Mouse (Mus musculus): Measurements from ENCODE around the gene Trim58.

The Trim58 gene

DNA sequence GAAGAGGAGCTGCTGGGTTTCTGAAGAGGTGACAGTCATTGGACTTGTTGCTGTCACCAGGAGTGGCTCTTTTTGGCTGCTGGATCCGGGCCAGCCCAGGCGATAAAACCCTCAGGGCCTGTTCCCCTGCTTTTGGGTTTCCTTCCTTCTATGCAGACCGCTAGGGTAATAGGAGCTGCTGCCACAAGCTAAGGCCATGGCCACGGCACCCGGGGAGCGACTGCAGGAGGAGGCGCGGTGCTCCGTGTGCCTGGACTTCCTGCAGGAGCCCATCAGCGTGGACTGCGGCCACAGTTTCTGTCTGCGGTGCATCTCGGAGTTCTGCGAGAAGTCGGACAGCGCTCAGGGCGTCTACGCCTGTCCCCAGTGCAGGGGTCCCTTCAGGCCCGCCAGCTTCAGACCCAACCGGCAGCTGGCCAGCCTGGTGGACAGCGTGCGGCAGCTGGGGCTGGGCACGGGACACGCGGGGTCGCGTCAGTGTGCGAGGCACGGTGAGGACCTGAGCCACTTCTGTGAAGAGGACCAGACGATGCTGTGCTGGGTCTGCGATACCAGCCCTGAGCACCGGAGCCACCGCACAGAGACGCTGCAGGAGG, at the start of gene Trim58:
Gene Trim58 (plus strand): TSS at position 194 of the 596 bp plus-strand sequence.
- no peak for DNase-seq (ENCODE audit: extremely low read depth, low read depth, low spot score)

DNA sequence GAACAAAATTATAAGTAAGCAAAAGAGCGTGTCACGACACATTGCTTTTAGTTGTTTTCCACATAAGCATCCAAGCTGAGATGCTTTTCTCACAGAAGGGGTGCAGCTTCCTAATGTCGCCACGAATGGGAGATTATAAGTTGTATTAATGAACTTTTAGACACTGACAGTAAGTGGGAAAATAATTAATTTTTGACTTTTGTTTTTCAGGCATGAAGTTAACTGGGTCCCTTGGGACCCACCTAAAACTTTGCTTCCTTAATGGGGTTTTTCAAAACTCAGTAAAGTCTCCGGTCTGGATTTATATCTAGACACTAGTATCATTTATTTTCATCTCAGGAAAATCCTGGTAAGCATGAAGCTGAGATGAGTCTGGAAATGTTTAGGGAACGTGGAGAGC, 45.5 kb upstream of the Trim58 start, which contains the start of gene Olfr324:
Gene Olfr324 (plus strand): TSS at position 301 of the 400 bp plus-strand sequence.
- DNase-seq (ENCODE audit: extremely low read depth, low read depth, low spot score) = no peak

- DNase-seq (ENCODE audit: extremely low read depth, low read depth, low spot score) = no peak
Observed at GRCm38 (mm10) chr11:58597837-58598236, 42.4 kb upstream of the Trim58 start.

GRCm38 (mm10) chr11:58602062-58602461, 38.2 kb upstream of the Trim58 start:
- no peak for DNase-seq (ENCODE audit: extremely low read depth, low read depth, low spot score)

DNA sequence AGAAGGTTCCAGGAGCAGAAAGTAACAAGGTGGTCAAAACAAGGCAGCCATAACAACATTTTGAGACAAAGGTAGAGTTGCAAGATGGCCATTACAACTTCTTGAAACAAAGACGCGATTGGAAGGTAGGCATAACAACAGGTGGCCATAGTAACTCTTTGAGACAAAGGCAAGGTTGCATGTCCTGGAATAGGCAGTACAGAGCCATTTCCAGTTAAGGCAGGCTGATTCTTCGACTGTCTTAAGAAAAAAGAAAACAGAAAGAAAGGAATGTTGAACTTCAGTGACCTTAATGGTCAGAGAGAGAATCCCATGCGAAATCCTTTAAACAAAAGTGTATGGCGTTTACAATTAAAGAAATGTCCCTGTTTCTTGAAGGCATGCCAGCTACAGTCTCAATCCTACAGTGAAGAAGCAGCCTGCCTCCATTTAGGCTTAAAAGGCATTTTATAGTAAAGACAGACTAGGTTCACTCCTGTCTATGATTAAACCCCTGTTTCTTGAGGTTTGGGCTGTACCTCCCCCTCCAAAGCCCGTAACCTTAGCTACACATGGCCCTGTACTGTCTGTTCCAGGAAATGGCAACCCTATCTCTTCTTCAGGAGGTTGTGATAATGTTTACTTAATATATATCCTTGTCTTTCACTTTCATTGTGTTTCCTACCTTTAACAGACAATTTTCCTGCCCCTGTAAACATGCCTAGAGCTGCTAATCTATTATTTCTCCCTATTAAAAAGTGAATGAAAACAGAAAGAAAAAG, 37.3 kb upstream of the Trim58 start:
- no peak for DNase-seq (ENCODE audit: extremely low read depth, low read depth, low spot score)

DNA sequence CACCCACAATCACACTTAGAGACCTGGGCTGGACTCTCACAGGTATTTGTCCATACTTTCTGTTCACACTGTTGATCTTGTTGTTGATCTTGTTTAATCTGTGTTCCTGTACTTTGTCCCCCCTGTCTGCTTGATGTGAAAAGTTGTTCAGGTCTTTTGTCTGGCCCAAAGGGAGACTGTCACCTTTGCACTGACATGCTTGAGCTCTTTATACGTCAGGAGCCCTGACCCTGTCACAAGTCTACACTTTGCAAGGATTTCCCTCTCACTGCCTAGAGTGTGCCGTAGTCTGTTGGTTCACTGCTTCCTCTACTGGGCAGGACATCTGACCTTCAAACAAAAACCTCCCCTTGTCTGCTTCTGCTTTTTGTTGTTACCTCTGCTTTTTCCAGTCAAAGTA, 35.6 kb upstream of the Trim58 start:
- no peak for DNase-seq (ENCODE audit: extremely low read depth, low read depth, low spot score)

DNA sequence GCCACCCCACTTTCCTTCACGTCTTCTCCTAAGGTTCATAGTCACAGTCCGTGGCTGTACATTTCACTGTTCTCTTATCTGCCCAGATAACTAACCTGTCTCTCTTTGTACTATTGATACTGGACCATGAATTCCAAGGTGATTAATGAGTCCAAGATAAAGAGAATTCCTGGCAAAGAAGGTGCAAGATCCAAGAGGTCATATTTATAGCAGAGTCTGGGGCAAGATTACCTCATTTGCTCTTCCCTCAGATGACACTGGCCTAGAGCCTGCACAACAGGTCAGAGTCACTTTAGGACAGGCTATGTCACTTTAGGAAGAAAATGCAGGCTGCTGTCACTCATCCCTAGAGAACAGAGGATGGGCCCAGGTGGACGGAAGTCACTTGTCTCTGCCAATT, 35.0 kb upstream of the Trim58 start:
- no peak for DNase-seq (ENCODE audit: extremely low read depth, low read depth, low spot score)

DNA sequence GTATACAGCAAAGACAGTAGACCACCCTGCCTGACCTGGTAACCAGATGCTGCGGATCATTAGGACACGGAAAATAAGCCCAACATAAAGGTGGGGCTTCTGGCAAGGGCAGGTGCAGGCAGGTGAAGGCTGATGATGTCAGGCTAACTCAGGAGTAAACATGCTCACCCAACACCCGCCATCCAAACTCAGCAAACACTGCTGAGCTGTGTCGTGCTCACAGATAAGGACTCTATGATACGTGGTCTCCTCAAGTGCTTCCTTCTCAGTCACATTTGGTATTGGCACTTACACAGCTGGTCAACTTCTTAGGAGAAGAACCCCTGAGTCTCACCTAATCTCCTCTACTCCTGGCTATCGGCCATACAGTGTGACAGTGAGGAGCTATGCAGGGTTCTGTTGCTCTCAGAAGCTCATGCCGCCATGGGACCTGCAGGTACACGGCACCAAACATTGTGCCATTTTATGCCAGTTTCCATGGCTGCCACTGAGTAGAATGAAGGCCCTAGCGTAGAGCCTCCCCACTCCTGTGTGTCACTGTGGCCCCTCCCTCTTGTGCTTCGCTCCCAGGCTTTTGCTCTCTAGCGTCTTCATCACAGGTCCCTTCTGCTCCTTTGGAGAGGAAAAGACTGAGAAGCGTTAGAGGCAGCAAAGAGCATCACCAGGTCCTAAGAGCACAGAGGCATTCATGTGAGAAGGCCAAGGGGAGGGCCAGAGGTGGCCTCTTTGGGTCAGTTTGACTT, 33.9 kb upstream of the Trim58 start:
- no peak for DNase-seq (ENCODE audit: extremely low read depth, low read depth, low spot score)

GRCm38 (mm10) chr11:58607030-58607429, 33.2 kb upstream of the Trim58 start:
- DNase-seq (ENCODE audit: extremely low read depth, low read depth, low spot score) = no peak

- DNase-seq (ENCODE audit: extremely low read depth, low read depth, low spot score) = no peak
Observed at GRCm38 (mm10) chr11:58613359-58613758, 26.9 kb upstream of the Trim58 start.

DNA sequence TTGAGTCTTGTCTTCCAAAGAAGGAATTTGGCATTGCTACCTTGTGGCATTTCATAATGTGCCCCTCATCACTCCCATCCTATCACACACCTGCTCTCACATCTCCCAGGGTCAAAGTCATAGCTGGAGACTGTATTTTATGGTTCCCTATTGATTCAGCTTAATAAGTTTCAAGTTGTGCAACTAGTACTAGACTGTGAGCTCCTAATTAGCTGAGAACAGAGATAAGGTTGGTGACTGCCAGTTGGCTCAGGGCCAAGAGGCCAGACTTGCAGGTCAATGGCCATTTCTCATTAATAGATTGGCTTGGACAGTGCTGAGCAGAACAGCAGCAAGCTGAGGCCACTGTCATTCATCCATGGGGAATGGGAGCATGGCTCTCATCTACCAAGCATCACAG, 25.7 kb upstream of the Trim58 start:
- no peak for DNase-seq (ENCODE audit: extremely low read depth, low read depth, low spot score)

DNA sequence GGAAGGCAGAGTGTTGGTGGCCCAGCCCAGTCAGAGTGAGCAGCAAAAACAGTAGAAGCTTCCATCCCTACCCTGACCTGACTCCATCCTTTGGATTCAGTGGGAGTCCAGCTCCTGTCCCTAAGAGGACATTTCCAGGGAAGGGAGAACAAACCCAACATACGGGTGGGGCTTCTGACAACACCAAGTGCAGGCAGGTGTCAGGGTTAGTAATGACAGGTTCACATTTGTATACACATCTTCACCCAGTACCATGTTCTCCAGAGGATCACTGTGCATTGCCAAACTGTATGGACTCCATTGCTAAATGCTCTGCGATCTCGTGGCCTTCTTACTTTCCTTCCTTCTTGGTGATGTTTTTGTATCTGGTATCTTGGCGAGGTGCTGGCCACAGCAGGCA, 24.3 kb upstream of the Trim58 start, which contains the start of gene 2210407C18Rik:
Gene 2210407C18Rik (minus strand): TSS at position 101 of the 400 bp plus-strand sequence.
- DNase-seq (ENCODE audit: extremely low read depth, low read depth, low spot score) = no peak

DNA sequence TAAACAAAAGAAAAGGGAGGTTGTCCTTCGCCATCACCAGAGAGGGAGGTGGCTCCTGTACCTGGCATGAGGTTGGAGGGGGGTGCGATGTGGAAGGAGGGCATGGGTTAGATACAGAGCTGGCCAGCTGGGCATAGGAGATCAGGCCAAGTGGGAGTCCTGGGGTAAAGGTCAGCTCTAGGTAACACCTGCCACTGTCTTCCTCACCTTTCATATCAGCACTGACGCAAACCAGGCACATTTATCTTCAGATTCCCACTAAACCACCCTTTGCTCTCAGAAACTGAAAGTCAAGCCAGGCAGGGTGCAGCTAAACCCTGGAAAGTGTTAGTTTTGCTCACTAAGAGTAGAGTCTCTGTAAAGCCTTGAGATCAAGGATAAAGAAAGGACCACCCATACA, 21.9 kb upstream of the Trim58 start:
- DNase-seq (ENCODE audit: extremely low read depth, low read depth, low spot score) = no peak

GRCm38 (mm10) chr11:58618793-58619192, 21.5 kb upstream of the Trim58 start:
- no peak for DNase-seq (ENCODE audit: extremely low read depth, low read depth, low spot score)

- DNase-seq (ENCODE audit: extremely low read depth, low read depth, low spot score) = no peak
Observed at GRCm38 (mm10) chr11:58626146-58626545, 14.1 kb upstream of the Trim58 start.

DNA sequence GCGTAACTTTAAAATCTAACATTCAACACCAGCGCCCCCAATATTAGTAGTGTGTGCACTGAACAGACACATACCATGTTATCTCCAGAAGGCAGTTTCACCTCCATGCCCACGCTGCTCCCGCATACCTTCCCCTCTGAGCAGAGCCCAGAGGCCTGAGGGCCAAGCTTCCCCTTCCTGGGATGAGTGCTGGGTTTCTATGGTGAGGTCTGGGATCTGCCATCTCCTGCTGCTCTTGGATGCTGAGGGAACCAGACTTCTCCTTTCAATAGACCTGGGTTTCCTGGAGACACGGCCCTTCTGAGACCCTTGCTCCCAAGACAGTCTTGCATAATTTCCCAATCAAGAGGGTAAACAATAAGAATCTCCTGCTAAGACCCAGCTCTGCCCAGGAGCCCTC, 9.9 kb upstream of the Trim58 start, which contains the start of gene Olfr323:
Gene Olfr323 (minus strand): TSS at position 101 of the 400 bp plus-strand sequence.
- DNase-seq (ENCODE audit: extremely low read depth, low read depth, low spot score) = no peak

DNA sequence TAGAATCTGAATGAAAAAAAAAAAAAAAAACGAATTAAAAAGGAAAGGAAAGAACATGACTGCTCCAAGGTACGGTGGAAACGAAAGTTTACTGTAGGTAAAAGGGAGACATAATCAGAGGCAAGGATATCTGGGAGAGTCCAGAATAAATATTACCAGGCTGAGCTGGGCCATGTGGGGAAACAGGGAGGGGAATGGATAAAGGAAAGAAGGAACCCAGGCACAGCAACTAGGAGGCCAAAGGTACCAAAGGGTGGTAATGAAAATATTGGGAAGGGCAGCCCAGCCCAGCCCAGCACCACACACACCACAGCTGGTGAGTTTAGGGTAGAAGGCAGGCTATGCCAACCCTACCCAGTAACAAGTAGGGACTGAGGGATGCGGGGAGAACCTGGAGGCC, 5.4 kb upstream of the Trim58 start:
- DNase-seq (ENCODE audit: extremely low read depth, low read depth, low spot score) = no peak

- DNase-seq (ENCODE audit: extremely low read depth, low read depth, low spot score) = no peak
Observed at GRCm38 (mm10) chr11:58636376-58636977, 3.8 kb upstream of the Trim58 start.

- DNase-seq (ENCODE audit: extremely low read depth, low read depth, low spot score) = no peak
Observed at GRCm38 (mm10) chr11:58638176-58638701, 2.0 kb upstream of the Trim58 start.

- DNase-seq (ENCODE audit: extremely low read depth, low read depth, low spot score) = no peak
Observed at GRCm38 (mm10) chr11:58641057-58641456, 792 bp downstream of the Trim58 start.
